Mouse (Mus musculus) hindbrain, embryonic 13.5 days (tissue): ENCODE data around the gene Dapl1. TPM values are rescaled to one million over a fixed set of nuclear protein-coding genes. Genes with fewer than 3 reads are reported as not detected.
A peak's percentile ranks its signal among the peaks of the same experiment; 100 is the strongest.

Experiments used
- ATAC-seq: fragments of 200-750 bp; cut with Nextera tagmentation; 2 replicates; pipeline ENCODE4 v1.8.0; 2017; ENCODE audit warnings: moderate TSS enrichment; ENCODE audit not compliant: low FRiP score
- H3K27ac ChIP-seq: fragments of 300-500 bp; sonication (generic); 2 replicates; pipeline ENCODE4 v1.5.1; 2015; ENCODE audit warnings: inconsistent platforms, mild to moderate bottlenecking, moderate library complexity
- H3K27me3 ChIP-seq: fragments of 300-500 bp; sonication (generic); 2 replicates; pipeline ENCODE4 v1.6.1; 2015; ENCODE audit warnings: mild to moderate bottlenecking, inconsistent platforms
- H3K36me3 ChIP-seq: fragments of 300-500 bp; sonication (generic); 2 replicates; pipeline ENCODE4 v1.6.1; 2015; ENCODE audit warnings: mild to moderate bottlenecking, inconsistent platforms
- H3K4me1 ChIP-seq: fragments of 300-500 bp; sonication (generic); replicated peaks from 2 replicates; pipeline ENCODE4 v1.6.1; 2015; ENCODE audit warnings: inconsistent platforms
- H3K4me2 ChIP-seq: fragments of 300-500 bp; sonication (generic); 2 replicates; pipeline ENCODE4 v1.6.1; 2015; ENCODE audit warnings: inconsistent platforms, mild to moderate bottlenecking, moderate library complexity
- H3K4me3 ChIP-seq: fragments of 300-500 bp; sonication (generic); 2 replicates; pipeline ENCODE4 v1.5.1; 2015; ENCODE audit warnings: mild to moderate bottlenecking, inconsistent platforms
- H3K9ac ChIP-seq: fragments of 300-500 bp; sonication (generic); 2 replicates; pipeline ENCODE4 v1.6.1; 2015; ENCODE audit warnings: mild to moderate bottlenecking, inconsistent platforms
- H3K9me3 ChIP-seq: fragments of 300-500 bp; sonication (generic); 2 replicates; pipeline ENCODE4 v1.6.1; 2016; ENCODE audit warnings: inconsistent platforms
- WGBS: fragments of 180-500 bp; shearing (Covaris S2); methylation state at CpG from one replicate; pipeline ENCODE4 v1.1.7; 2015; 5-methylcytosine and 5-hydroxymethylcytosine counted together
- polyA plus RNA-seq: library from polyadenylated mRNA; unstranded; fragments of >200 nt; fragmentation: Nextera tagmentation; extraction: Ambion mirVana; gene quantifications from 2 replicates; pipeline ENCODE4 v1.2.1, GENCODE M21; 2015

The Dapl1 gene
- polyA plus RNA-seq, 1 experiment from 2014 or later = not detected

- Histone ChIP-seq H3K9me3 (no peaks in the 10 kb centered on the region), H3K27ac (no peak overlapping the region), H3K4me1 (peaks cover 18% of the 10 kb centered on the region), H3K4me2 (no peak overlapping the region), H3K36me3 (no peaks in the 10 kb centered on the region), H3K9ac (no peak overlapping the region), H3K4me3 (no peak overlapping the region), H3K27me3 (0 out of 2 replicates have a peak, but pooled peaks cover 3% of the 10 kb centered on the region)
- WGBS = 32% methylated on average over 4 of the region's 4 CpGs
- peak; percentile 85 for ATAC-seq
Measured at GRCm38 (mm10) chr2:59485657-59486056, 1.2 kb downstream of the Dapl1 start.

- Histone ChIP-seq H3K4me1 (peaks cover 18% of the 10 kb centered on the region), H3K9ac (no peak overlapping the region), H3K4me2 (no peak overlapping the region), H3K4me3 (no peak overlapping the region), H3K9me3 (no peaks in the 10 kb centered on the region), H3K36me3 (no peaks in the 10 kb centered on the region), H3K27ac (no peak overlapping the region), H3K27me3 (0 out of 2 replicates have a peak, but pooled peaks cover 3% of the 10 kb centered on the region)
- ATAC-seq = no peak
- WGBS = 65% methylated on average over 6 of the region's 6 CpGs
Measured at GRCm38 (mm10) chr2:59486196-59486845, 1.9 kb downstream of the Dapl1 start.

- 0 out of 2 replicates have a peak, but pooled peaks cover 3% of the 10 kb centered on the region for H3K27me3 ChIP-seq
- no peaks in the 10 kb centered on the region for H3K36me3 ChIP-seq
- ATAC-seq = no peak
- 73% methylated on average over 2 of the region's 2 CpGs for WGBS
- H3K9me3 ChIP-seq = no peaks in the 10 kb centered on the region
- H3K27ac ChIP-seq = no peak overlapping the region
- no peak overlapping the region for H3K4me3 ChIP-seq
- H3K9ac ChIP-seq = no peak overlapping the region
- H3K4me1 ChIP-seq = peaks cover 18% of the 10 kb centered on the region
- no peak overlapping the region for H3K4me2 ChIP-seq
Measured at GRCm38 (mm10) chr2:59488235-59488634, 3.8 kb downstream of the Dapl1 start.

- Histone ChIP-seq H3K27ac (no peak overlapping the region), H3K4me1 (peaks cover 13% of the 10 kb centered on the region), H3K9me3 (no peaks in the 10 kb centered on the region), H3K36me3 (no peaks in the 10 kb centered on the region), H3K4me3 (no peak overlapping the region), H3K4me2 (no peak overlapping the region), H3K27me3 (0 out of 2 replicates have a peak, but pooled peaks cover 5% of the 10 kb centered on the region), H3K9ac (no peak overlapping the region)
- no peak for ATAC-seq
- WGBS = 74% methylated on average over 7 of the region's 7 CpGs
Measured at GRCm38 (mm10) chr2:59490353-59490752, 5.9 kb downstream of the Dapl1 start.

GRCm38 (mm10) chr2:59493445-59494085 lies 9.1 kb downstream of the Dapl1 start:
- no peak overlapping the region for H3K4me2 ChIP-seq
- no peak for ATAC-seq
- peaks cover 5% of the 10 kb centered on the region for H3K4me1 ChIP-seq
- H3K4me3 ChIP-seq = no peak overlapping the region
- H3K27me3 ChIP-seq = 0 out of 2 replicates have a peak, but pooled peaks cover 4% of the 10 kb centered on the region
- H3K27ac ChIP-seq = no peak overlapping the region
- WGBS = 53% methylated on average over 13 of the region's 13 CpGs
- H3K36me3 ChIP-seq = no peaks in the 10 kb centered on the region
- no peaks in the 10 kb centered on the region for H3K9me3 ChIP-seq
- H3K9ac ChIP-seq = no peak overlapping the region

- Histone ChIP-seq H3K4me2 (no peak overlapping the region), H3K9me3 (no peaks in the 10 kb centered on the region), H3K4me3 (no peak overlapping the region), H3K9ac (no peak overlapping the region), H3K36me3 (no peaks in the 10 kb centered on the region), H3K27ac (no peak overlapping the region), H3K27me3 (0 out of 2 replicates have a peak, but pooled peaks cover 2% of the 10 kb centered on the region), H3K4me1 (no peaks in the 10 kb centered on the region)
- WGBS = 87% methylated on average over 8 of the region's 8 CpGs
- no peak for ATAC-seq
Measured at GRCm38 (mm10) chr2:59499146-59499545, 14.7 kb downstream of the Dapl1 start.

GRCm38 (mm10) chr2:59499717-59500116 lies 15.3 kb downstream of the Dapl1 start:
- H3K27ac ChIP-seq = no peak overlapping the region
- ATAC-seq = no peak

GRCm38 (mm10) chr2:59509061-59509460 lies 24.6 kb downstream of the Dapl1 start:
- Histone ChIP-seq H3K4me2 (no peak overlapping the region), H3K36me3 (no peaks in the 10 kb centered on the region), H3K4me1 (peaks cover 9% of the 10 kb centered on the region), H3K27ac (no peak overlapping the region), H3K9me3 (0 out of 2 replicates have a peak, but pooled peaks cover 2% of the 10 kb centered on the region), H3K9ac (no peak overlapping the region), H3K4me3 (no peak overlapping the region), H3K27me3 (no peaks in the 10 kb centered on the region)
- no peak for ATAC-seq
- 88% methylated on average over 4 of the region's 4 CpGs for WGBS

More at GRCm38 (mm10) chr2:59499717-59500116, 15.3 kb downstream of the Dapl1 start:
- H3K4me2 ChIP-seq = no peak overlapping the region
- no peaks in the 10 kb centered on the region for H3K9me3 ChIP-seq
- H3K27me3 ChIP-seq = no peaks in the 10 kb centered on the region
- H3K36me3 ChIP-seq = no peaks in the 10 kb centered on the region
- no peak overlapping the region for H3K4me3 ChIP-seq
- 97% methylated on average over 2 of the region's 2 CpGs for WGBS
- no peaks in the 10 kb centered on the region for H3K4me1 ChIP-seq
- H3K9ac ChIP-seq = no peak overlapping the region

- peak; percentile 59 for ATAC-seq
- H3K27me3 ChIP-seq = no peaks in the 10 kb centered on the region
- peaks cover 9% of the 10 kb centered on the region for H3K4me1 ChIP-seq
- 36% methylated on average over 9 of the region's 9 CpGs for WGBS
- no peak overlapping the region for H3K4me2 ChIP-seq
- peak overlapping the region; percentile 46; the same call in 1 of the 2 replicates for H3K27ac ChIP-seq
- 0 out of 2 replicates have a peak, but pooled peaks cover 2% of the 10 kb centered on the region for H3K9me3 ChIP-seq
- H3K4me3 ChIP-seq = no peak overlapping the region
- H3K36me3 ChIP-seq = no peaks in the 10 kb centered on the region
- H3K9ac ChIP-seq = no peak overlapping the region
Measured at GRCm38 (mm10) chr2:59510416-59510815, 26.0 kb downstream of the Dapl1 start.

- H3K4me3 ChIP-seq = no peak overlapping the region
- no peak for ATAC-seq
- H3K4me2 ChIP-seq = no peak overlapping the region
- H3K27ac ChIP-seq = no peak overlapping the region
- no peaks in the 10 kb centered on the region for H3K27me3 ChIP-seq
- 0 out of 2 replicates have a peak, but pooled peaks cover 2% of the 10 kb centered on the region for H3K9me3 ChIP-seq
- WGBS = 72% methylated on average over 6 of the region's 6 CpGs
- H3K9ac ChIP-seq = no peak overlapping the region
- peaks cover 9% of the 10 kb centered on the region for H3K4me1 ChIP-seq
- H3K36me3 ChIP-seq = no peaks in the 10 kb centered on the region
Measured at GRCm38 (mm10) chr2:59510882-59511281, 26.4 kb downstream of the Dapl1 start.

GRCm38 (mm10) chr2:59520663-59521062 lies 36.2 kb downstream of the Dapl1 start:
- Histone ChIP-seq H3K27me3 (no peaks in the 10 kb centered on the region), H3K4me3 (no peak overlapping the region), H3K9ac (no peak overlapping the region), H3K4me1 (no peaks in the 10 kb centered on the region), H3K36me3 (no peaks in the 10 kb centered on the region), H3K4me2 (no peak overlapping the region), H3K27ac (no peak overlapping the region), H3K9me3 (no peaks in the 10 kb centered on the region)
- 95% methylated on average over 10 of the region's 10 CpGs for WGBS
- ATAC-seq = no peak

- no peaks in the 10 kb centered on the region for H3K36me3 ChIP-seq
- H3K4me1 ChIP-seq = 0 out of 2 replicates have a peak, but pooled peaks cover 5% of the 10 kb centered on the region
- peak overlapping the region; percentile 56; the same call in 1 of the 2 replicates for H3K9ac ChIP-seq
- H3K27ac ChIP-seq = 0 out of 2 replicates have a peak overlapping the region, but pooled peaks have one; percentile 20
- ATAC-seq = peak; percentile 80
- peak overlapping the region; percentile 50 for H3K4me2 ChIP-seq
- WGBS = 12% methylated on average over 19 of the region's 19 CpGs
- no peaks in the 10 kb centered on the region for H3K27me3 ChIP-seq
- peak overlapping the region; percentile 28 for H3K4me3 ChIP-seq
- no peaks in the 10 kb centered on the region for H3K9me3 ChIP-seq
Measured at GRCm38 (mm10) chr2:59522079-59522684, 37.7 kb downstream of the Dapl1 start.
